Mouse (Mus musculus): ENCODE measurements around the gene Fank1.
"Not testable (repeated sequence)": the region's sequence is repeated elsewhere in the genome, so short reads cannot be mapped to it uniquely, and the experiment has no call there.

Gene Fank1

GRCm38 (mm10) chr7:133839546-133839945, 62.9 kb downstream of the Fank1 start:
- peak in 1 of 2 experiments; percentile 4 for DNase-seq

- no peak for DNase-seq
These were observed 65.4 kb downstream of the Fank1 start for GRCm38 (mm10) chr7:133842079-133842478.

GRCm38 (mm10) chr7:133847175-133847574, 70.5 kb downstream of the Fank1 start:
- no peak for DNase-seq

GRCm38 (mm10) chr7:133848180-133848579, 71.5 kb downstream of the Fank1 start:
- no peak for DNase-seq

GRCm38 (mm10) chr7:133850735-133851134, 74.1 kb downstream of the Fank1 start:
- DNase-seq, result no peak

- peak; percentile 59 to 77 for DNase-seq
These were observed 79.6 kb downstream of the Fank1 start for GRCm38 (mm10) chr7:133856278-133856677.

GRCm38 (mm10) chr7:133858506-133858905, 81.8 kb downstream of the Fank1 start:
- peak; percentile 27 to 34 for DNase-seq

- no peak for DNase-seq
These were observed 82.9 kb downstream of the Fank1 start for GRCm38 (mm10) chr7:133859548-133859947.

GRCm38 (mm10) chr7:133862233-133862632, 85.6 kb downstream of the Fank1 start:
- no peak for DNase-seq

- DNase-seq, result no peak
These were observed 86.1 kb downstream of the Fank1 start for GRCm38 (mm10) chr7:133862723-133863122.

- DNase-seq, result no peak
These were observed 86.5 kb downstream of the Fank1 start for GRCm38 (mm10) chr7:133863151-133863550.

GRCm38 (mm10) chr7:133863684-133864083, 87.0 kb downstream of the Fank1 start:
- no peak for DNase-seq

- DNase-seq, result no peak
These were observed 93.6 kb downstream of the Fank1 start for GRCm38 (mm10) chr7:133870265-133870664.

GRCm38 (mm10) chr7:133872701-133873100, 96.0 kb downstream of the Fank1 start:
- no peak for DNase-seq

- DNase-seq, result no peak
These were observed 99.5 kb downstream of the Fank1 start for GRCm38 (mm10) chr7:133876139-133876538.

GRCm38 (mm10) chr7:133876646-133877342, 100.1 kb downstream of the Fank1 start:
- no peak for DNase-seq

- DNase-seq, result no peak
These were observed 103.1 kb downstream of the Fank1 start for GRCm38 (mm10) chr7:133879761-133880160.

GRCm38 (mm10) chr7:133884759-133885431, 108.2 kb downstream of the Fank1 start:
- DNase-seq, result not testable (repeated sequence)

GRCm38 (mm10) chr7:133888926-133889920, 112.6 kb downstream of the Fank1 start:
- no peak for DNase-seq

GRCm38 (mm10) chr7:133889986-133890385, 113.3 kb downstream of the Fank1 start:
- DNase-seq, result no peak

GRCm38 (mm10) chr7:133891298-133891697, 114.6 kb downstream of the Fank1 start:
- DNase-seq, result no peak

GRCm38 (mm10) chr7:133891796-133892195, 115.1 kb downstream of the Fank1 start:
- no peak for DNase-seq

- DNase-seq, result no peak
These were observed 122.7 kb downstream of the Fank1 start for GRCm38 (mm10) chr7:133899391-133899790.
